Mouse (Mus musculus) G1E (cell line): ENCODE data around the gene Tarbp1.

ENCODE experiments used
- CTCF ChIP-seq: IDR thresholded peaks from 2 replicates; pipeline ENCODE4 v1.5.1; 2012; ENCODE audit warnings: low read depth, low read length, inconsistent platforms, mixed read lengths
- GATA1 ChIP-seq: IDR thresholded peaks from 2 replicates; pipeline ENCODE4 v1.6.1; 2012; ENCODE audit warnings: borderline replicate concordance, low read length, inconsistent platforms, mixed read lengths
- TAL1 ChIP-seq: conservative IDR thresholded peaks from 2 replicates; pipeline ENCODE4 v1.6.1; 2012; ENCODE audit warnings: low read depth, low read length, inconsistent platforms, mixed read lengths

- TF ChIP-seq GATA1 (no peak), CTCF (no peak), TAL1 (no peak)
These were observed 24.5 kb upstream of the Tarbp1 start for GRCm38 (mm10) chr8:126499371-126499770.
